Mouse (Mus musculus): ENCODE data around the gene Oser1. TPM values are rescaled to one million over a fixed set of nuclear protein-coding genes. Genes with fewer than 3 reads are reported as not detected.

The Oser1 gene
- polyA plus RNA-seq, 1 experiment from 2014 or later: 36.1 TPM

DNA sequence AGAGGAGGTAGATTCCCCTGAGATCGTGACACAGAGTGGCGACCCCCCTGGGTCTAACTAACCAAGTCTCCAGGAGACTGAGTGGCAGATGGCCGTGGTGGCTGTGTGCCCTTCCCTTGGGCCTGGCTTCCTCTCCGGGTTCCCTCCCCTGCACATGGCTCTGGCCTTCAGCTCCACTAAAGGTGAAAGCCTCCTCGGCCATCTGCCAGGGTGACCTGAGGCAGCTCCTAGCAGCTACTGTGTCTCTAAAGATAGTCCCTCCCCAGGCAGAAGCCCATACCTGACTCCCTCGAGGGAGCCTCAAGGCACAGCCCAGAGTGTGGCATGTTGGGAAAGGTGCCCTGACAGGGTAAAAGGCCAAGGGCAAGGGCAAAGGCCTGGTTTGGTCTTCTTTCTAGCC, 19.0 kb upstream of the Oser1 start:
- Histone ChIP-seq H3K9ac (no peak overlapping the region), H3K4me3 (replicated peaks) (no peak overlapping the region), H3K4me1 (replicated peaks) (no peaks in the 10 kb centered on the region), H3K27ac (no peak overlapping the region), H3K27me3 (peaks cover 22% of the 10 kb centered on the region), H3K9me3 (replicated peaks) (no peaks in the 10 kb centered on the region), H3K36me3 (no peaks in the 10 kb centered on the region), H3K4me2 (no peak overlapping the region)
- no peak for ATAC-seq (ENCODE audit: low read depth)
- 47% methylated on average over 6 of the region's 6 CpGs for WGBS (ENCODE audit: insufficient replicate concordance)
- no peak for DNase-seq

DNA sequence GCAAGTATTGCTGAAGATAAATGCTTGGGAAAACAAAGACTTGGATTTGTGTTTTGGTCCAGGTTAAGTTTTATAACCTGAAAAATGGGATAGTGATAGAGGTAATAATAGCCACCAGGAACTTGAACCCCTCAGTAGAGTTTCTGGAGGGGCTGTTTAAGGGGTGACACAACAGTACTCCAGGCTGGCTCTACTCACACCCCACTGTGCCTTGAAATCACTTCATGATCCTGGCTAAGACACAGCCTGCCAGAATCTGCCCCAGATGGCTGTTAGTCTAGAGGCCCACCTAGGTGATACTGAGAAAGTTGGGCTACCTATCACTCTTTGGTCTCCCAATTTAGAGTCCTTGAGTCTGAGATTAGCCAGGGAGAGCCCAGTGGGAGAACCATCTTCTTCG, 15.0 kb upstream of the Oser1 start:
- H3K4me3 ChIP-seq (replicated peaks): no peak overlapping the region
- H3K36me3 ChIP-seq: no peaks in the 10 kb centered on the region
- no peak overlapping the region for H3K9ac ChIP-seq
- ATAC-seq (ENCODE audit: low read depth) (no peak), DNase-seq (no peak)
- H3K9me3 ChIP-seq (replicated peaks): no peaks in the 10 kb centered on the region
- no peak overlapping the region for H3K4me2 ChIP-seq
- WGBS (ENCODE audit: insufficient replicate concordance): 32% methylated on average over 1 of the region's 1 CpGs
- H3K27me3 ChIP-seq: peaks cover 40% of the 10 kb centered on the region
- no peak overlapping the region for H3K27ac ChIP-seq
- no peaks in the 10 kb centered on the region for H3K4me1 ChIP-seq (replicated peaks)

GRCm38 (mm10) chr2:163438619-163439451, 14.3 kb upstream of the Oser1 start:
- Histone ChIP-seq H3K4me3 (replicated peaks) (peak overlapping the region; percentile 12; the same call in 1 of the 2 replicates), H3K4me2 (0 out of 2 replicates have a peak overlapping the region, but pooled peaks have one; percentile 13), H3K4me1 (replicated peaks) (no peaks in the 10 kb centered on the region), H3K27me3 (peaks cover 40% of the 10 kb centered on the region), H3K27ac (no peak overlapping the region), H3K36me3 (no peaks in the 10 kb centered on the region), H3K9me3 (replicated peaks) (no peaks in the 10 kb centered on the region), H3K9ac (no peak overlapping the region)
- no peak for ATAC-seq (ENCODE audit: low read depth)
- 4% methylated on average over 30 of the region's 30 CpGs for WGBS (ENCODE audit: insufficient replicate concordance)
- no peak for DNase-seq

DNA sequence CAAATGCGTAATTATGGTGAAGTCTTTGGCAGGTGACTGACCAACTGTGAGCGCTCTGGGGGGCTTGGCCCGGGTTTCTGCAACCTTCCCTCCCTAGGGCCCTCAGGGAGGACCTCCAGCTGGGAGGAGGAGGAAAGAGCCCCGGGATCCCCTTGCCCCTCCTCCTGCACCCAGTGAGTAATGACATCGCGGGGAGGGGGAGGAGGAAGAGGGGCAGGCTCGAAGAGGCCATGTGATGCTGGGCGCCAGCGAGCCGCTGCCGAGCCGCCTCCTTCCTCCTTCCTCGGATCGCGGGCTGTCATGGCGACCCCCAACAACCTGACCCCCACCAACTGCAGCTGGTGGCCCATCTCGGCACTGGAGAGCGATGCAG, 13.7 kb upstream of the Oser1 start, which contains the start of gene Gdap1l1:
Gene Gdap1l1 (plus strand): TSS at position 231 of the 373 bp plus-strand sequence.
- 1% methylated on average over 18 of the region's 18 CpGs for WGBS (ENCODE audit: insufficient replicate concordance)
- Histone ChIP-seq H3K9me3 (replicated peaks) (no peaks in the 10 kb centered on the region), H3K4me2 (0 out of 2 replicates have a peak within 1 kb of the TSS, but pooled peaks have one; percentile 13), H3K27me3 (peaks cover 40% of the 10 kb centered on the region), H3K36me3 (no peaks in the 10 kb centered on the region), H3K27ac (no peak within 1 kb of the TSS), H3K9ac (no peak within 1 kb of the TSS), H3K4me3 (replicated peaks) (peak within 1 kb of the TSS; percentile 12; the same call in 1 of the 2 replicates), H3K4me1 (replicated peaks) (no peaks in the 10 kb centered on the region)
- no peak for ATAC-seq (ENCODE audit: low read depth)
- DNase-seq: no peak

- no peaks in the 10 kb centered on the region for H3K36me3 ChIP-seq
- H3K27ac ChIP-seq: no peak overlapping the region
- H3K9ac ChIP-seq: no peak overlapping the region
- no peak overlapping the region for H3K4me2 ChIP-seq
- no peak for ATAC-seq (ENCODE audit: low read depth)
- no peaks in the 10 kb centered on the region for H3K4me1 ChIP-seq (replicated peaks)
- no peak overlapping the region for H3K4me3 ChIP-seq (replicated peaks)
- H3K9me3 ChIP-seq (replicated peaks): no peaks in the 10 kb centered on the region
- 39% methylated on average over 4 of the region's 4 CpGs for WGBS (ENCODE audit: insufficient replicate concordance)
- DNase-seq: no peak
- H3K27me3 ChIP-seq: peaks cover 40% of the 10 kb centered on the region
Observed at GRCm38 (mm10) chr2:163437800-163438199, 13.3 kb upstream of the Oser1 start.

- 13% methylated on average over 4 of the region's 4 CpGs for WGBS (ENCODE audit: insufficient replicate concordance)
- Histone ChIP-seq H3K4me2 (no peak overlapping the region), H3K4me1 (replicated peaks) (no peaks in the 10 kb centered on the region), H3K9ac (no peak overlapping the region), H3K4me3 (replicated peaks) (no peak overlapping the region), H3K27ac (no peak overlapping the region), H3K36me3 (no peaks in the 10 kb centered on the region), H3K27me3 (peaks cover 22% of the 10 kb centered on the region), H3K9me3 (replicated peaks) (no peaks in the 10 kb centered on the region)
- no peak for ATAC-seq (ENCODE audit: low read depth)
- DNase-seq: no peak
Observed at GRCm38 (mm10) chr2:163433971-163434370, 9.5 kb upstream of the Oser1 start.

DNA sequence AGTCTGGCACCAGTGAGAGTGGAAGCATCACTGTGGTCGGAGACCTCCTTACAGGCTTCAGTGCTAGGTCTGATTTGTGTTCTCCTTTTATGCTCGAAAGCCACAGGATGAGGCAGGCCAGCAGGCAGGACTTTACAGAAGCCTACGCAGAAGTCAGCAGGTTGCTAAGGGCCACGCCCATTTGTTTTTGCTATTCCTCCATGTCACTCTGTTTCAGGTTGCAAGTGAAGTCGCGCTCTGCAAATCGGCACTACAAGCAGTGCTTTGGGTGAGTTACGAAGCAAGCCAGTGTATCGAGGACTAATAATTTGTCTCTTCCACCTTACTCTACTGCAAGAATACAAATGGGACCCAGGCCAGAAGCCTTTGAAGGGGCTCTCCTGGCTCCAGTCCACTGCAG, 6.8 kb upstream of the Oser1 start:
- H3K27ac ChIP-seq: no peak overlapping the region
- no peak for DNase-seq
- 66% methylated on average over 9 of the region's 9 CpGs for WGBS (ENCODE audit: insufficient replicate concordance)
- no peak overlapping the region for H3K4me3 ChIP-seq (replicated peaks)
- H3K27me3 ChIP-seq: no peaks in the 10 kb centered on the region; the same call in 1 of the 2 replicates
- no peak overlapping the region for H3K4me2 ChIP-seq
- no peaks in the 10 kb centered on the region for H3K9me3 ChIP-seq (replicated peaks)
- no peak for ATAC-seq (ENCODE audit: low read depth)
- H3K4me1 ChIP-seq (replicated peaks): no peaks in the 10 kb centered on the region
- no peak overlapping the region for H3K9ac ChIP-seq
- no peaks in the 10 kb centered on the region for H3K36me3 ChIP-seq

DNA sequence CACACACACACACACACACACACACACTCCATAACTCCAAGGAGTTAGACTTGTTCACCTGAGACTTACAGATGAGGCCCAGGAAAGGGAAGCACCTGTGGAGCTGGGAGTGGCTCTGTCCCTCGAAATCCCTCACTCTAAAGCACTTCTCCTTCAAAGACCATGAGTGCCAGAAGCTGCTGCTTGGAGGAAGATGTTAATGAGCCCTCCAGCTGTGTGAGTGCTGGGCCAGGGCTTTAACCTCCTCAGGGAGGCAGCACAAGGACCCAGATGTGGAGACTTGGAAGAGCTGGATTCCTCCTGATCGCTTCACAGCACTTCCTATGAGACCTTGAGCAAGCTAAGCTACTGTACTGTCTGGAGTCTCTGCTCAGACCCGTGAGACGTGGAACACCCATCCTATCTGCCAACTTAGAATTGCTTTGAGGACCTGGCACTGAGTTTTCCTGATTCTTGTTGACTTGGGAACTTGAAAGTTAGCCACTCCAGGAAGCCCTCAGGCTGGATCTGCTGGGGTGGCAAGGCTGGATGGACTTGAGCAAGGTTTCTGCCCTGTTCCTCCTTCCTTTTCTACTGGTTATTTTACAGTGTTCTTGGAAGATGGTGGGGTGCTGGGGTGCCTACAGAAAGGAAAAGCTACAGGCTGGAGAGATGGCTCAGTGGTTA, 4.0 kb upstream of the Oser1 start:
- H3K9ac ChIP-seq: no peak overlapping the region

GRCm38 (mm10) chr2:163422895-163423660, 1.4 kb downstream of the Oser1 start:
- Histone ChIP-seq H3K4me3 (replicated peaks) (no peak overlapping the region), H3K27me3 (no peaks in the 10 kb centered on the region), H3K27ac (no peak overlapping the region), H3K4me2 (no peak overlapping the region), H3K9ac (no peak overlapping the region), H3K9me3 (replicated peaks) (no peaks in the 10 kb centered on the region), H3K4me1 (replicated peaks) (peaks cover 25% of the 10 kb centered on the region), H3K36me3 (no peaks in the 10 kb centered on the region)
- ATAC-seq (ENCODE audit: low read depth): no peak
- WGBS (ENCODE audit: insufficient replicate concordance): 51% methylated on average over 9 of the region's 9 CpGs
- DNase-seq: no peak

More for the DNA sequence above, 4.0 kb upstream of the Oser1 start:
- ATAC-seq (ENCODE audit: low read depth) (no peak), DNase-seq (no peak)
- H3K4me1 ChIP-seq (replicated peaks): no peaks in the 10 kb centered on the region
- no peak overlapping the region for H3K27ac ChIP-seq
- WGBS (ENCODE audit: insufficient replicate concordance): 35% methylated on average over 4 of the region's 4 CpGs
- no peak overlapping the region for H3K4me3 ChIP-seq (replicated peaks)
- H3K4me2 ChIP-seq: no peak overlapping the region
- no peaks in the 10 kb centered on the region for H3K9me3 ChIP-seq (replicated peaks)
- H3K36me3 ChIP-seq: no peaks in the 10 kb centered on the region
- H3K27me3 ChIP-seq: no peaks in the 10 kb centered on the region; the same call in 1 of the 2 replicates

GRCm38 (mm10) chr2:163420366-163420886, 4.1 kb downstream of the Oser1 start:
- Histone ChIP-seq H3K4me3 (replicated peaks) (peak overlapping the region; percentile 95), H3K4me1 (replicated peaks) (peaks cover 44% of the 10 kb centered on the region), H3K27ac (peak overlapping the region; percentile 56), H3K9ac (peak overlapping the region; percentile 76), H3K4me2 (peak overlapping the region; percentile 75), H3K27me3 (no peaks in the 10 kb centered on the region), H3K36me3 (no peaks in the 10 kb centered on the region), H3K9me3 (replicated peaks) (no peaks in the 10 kb centered on the region)
- DNase-seq: peak; percentile 4
- WGBS (ENCODE audit: insufficient replicate concordance): 14% methylated on average over 10 of the region's 10 CpGs
- no peak for ATAC-seq (ENCODE audit: low read depth)
